ENCODE assay signal across 21 mouse cellular contexts in genomic region chr2:65120112-65120511, GRCm38 (mm10).
DNase-seq lines count a peak whose midpoint lies in the region; ATAC-seq and TF ChIP-seq lines count a peak whose summit lies in the region.
"Had no signal": no experiment of that assay in that cellular context is flagged by ENCODE, and none has a peak within 500 bp of the region (broad histone marks: within the 10 kb centered on the region; RNA-seq: fewer than 3 reads in every experiment).

No protein-coding gene starts in this region.

- no peak for TF ChIP-seq CTCF in liver, adult 2 months (IDR thresholded peaks at IDR 0.05; ENCODE audit: low read depth, low read length)
- no peak for TF ChIP-seq CTCF in liver, postnatal 0 days (IDR thresholded peaks at IDR 0.05; ENCODE audit: low read depth)
- no peak for TF ChIP-seq CTCF in C2C12 (IDR thresholded peaks at IDR 0.05; ENCODE audit: control insufficient read depth, insufficient read depth, insufficient read length)

- TF ChIP-seq EP300 in liver, postnatal 0 days (IDR thresholded peaks at IDR 0.05; ENCODE audit: low read depth) = no peak

- H3K79me2 ChIP-seq in liver, adult 2 months (ENCODE audit: control insufficient read depth, insufficient read depth, low read length) = peaks cover 3% of the 10 kb centered on the region; the same call in 1 of the 2 replicates
- peaks cover 6% of the 10 kb centered on the region for H3K79me2 ChIP-seq in C2C12 (ENCODE audit: control insufficient read depth, insufficient read depth)

- no peaks in the 10 kb centered on the region for H3K9me3 ChIP-seq in liver, postnatal 0 days (ENCODE audit: low read length)
- H3K9me3 ChIP-seq: forebrain, embryonic 12.5 days; heart, embryonic 10.5 days; hindbrain, embryonic 12.5 days; intestine, embryonic 15.5 days; limb, embryonic 15.5 days; midbrain, embryonic 10.5 days; neural tube, embryonic 13.5 days had no signal

- no peak for ATAC-seq in liver, postnatal 0 days
- ATAC-seq in megakaryocyte, adult 5-6 weeks (ENCODE audit: poor library complexity, severe bottlenecking) = peak; percentile 39; the same call in 1 of the 2 replicates
- ATAC-seq: activated CD4-positive, CD25-positive, alpha-beta regulatory T cell, adult 4 months; intestine, embryonic 15.5 days had no signal

- H3K27me3 ChIP-seq in liver, adult 2 months (ENCODE audit: control insufficient read depth, insufficient read depth, low read length) = no peaks in the 10 kb centered on the region
- no peaks in the 10 kb centered on the region for H3K27me3 ChIP-seq in liver, postnatal 0 days (ENCODE audit: insufficient read depth, low read length)
- no peaks in the 10 kb centered on the region for H3K27me3 ChIP-seq in C2C12 (ENCODE audit: control insufficient read depth, insufficient read depth, insufficient read length)
- H3K27me3 ChIP-seq: forebrain, embryonic 12.5 days; hindbrain, embryonic 12.5 days; intestine, embryonic 15.5 days; limb, embryonic 15.5 days; neural tube, embryonic 13.5 days had no signal

- H3K36me3 ChIP-seq in liver, adult 2 months (ENCODE audit: control insufficient read depth, insufficient read depth, low read length) = peaks cover 3% of the 10 kb centered on the region
- H3K36me3 ChIP-seq in liver, postnatal 0 days (replicated peaks; ENCODE audit: insufficient read depth, low read length) = no peaks in the 10 kb centered on the region
- H3K36me3 ChIP-seq in C2C12 (ENCODE audit: control insufficient read depth, insufficient read depth) = peaks cover 69% of the 10 kb centered on the region
- H3K36me3 ChIP-seq: forebrain, embryonic 12.5 days; heart, embryonic 10.5 days; hindbrain, embryonic 12.5 days; limb, embryonic 15.5 days; midbrain, embryonic 10.5 days; neural tube, embryonic 13.5 days had no signal

- H3K4me1 ChIP-seq in liver, adult 2 months (ENCODE audit: control insufficient read depth, insufficient read depth, low read length) = peaks cover 35% of the 10 kb centered on the region
- peaks cover 20% of the 10 kb centered on the region for H3K4me1 ChIP-seq in liver, postnatal 0 days (ENCODE audit: insufficient read depth)
- H3K4me1 ChIP-seq: forebrain, embryonic 12.5 days; hindbrain, embryonic 12.5 days; intestine, embryonic 15.5 days; midbrain, embryonic 10.5 days; neural tube, embryonic 13.5 days had no signal

- peaks cover 1% of the 10 kb centered on the region for H3K79me3 ChIP-seq in C2C12 (ENCODE audit: low read depth)

- TF ChIP-seq POLR2A in liver, adult 2 months (IDR thresholded peaks at IDR 0.05; ENCODE audit: extremely low read depth, insufficient read depth, low read length) = no peak

- 3% methylated on average over 2 of the region's 2 CpGs for WGBS in liver, adult 2 months
- 35% methylated on average over 2 of the region's 2 CpGs for WGBS in liver, postnatal 0 days (ENCODE audit: insufficient replicate concordance)

- H3K4me3 ChIP-seq in liver, adult 2 months (ENCODE audit: insufficient read depth, low read depth, low read length) = no peak overlapping the region
- no peak overlapping the region for H3K4me3 ChIP-seq in liver, postnatal 0 days (ENCODE audit: low read depth, low read length)
- no peak overlapping the region for H3K4me3 ChIP-seq in C2C12 (ENCODE audit: insufficient read depth, poor library complexity, severe bottlenecking)
- H3K4me3 ChIP-seq: forebrain, embryonic 12.5 days; heart, embryonic 10.5 days; hindbrain, embryonic 12.5 days; intestine, embryonic 15.5 days; limb, embryonic 15.5 days; midbrain, embryonic 10.5 days; neural tube, embryonic 13.5 days had no signal

- DNase-seq in liver, adult 2 months (ENCODE audit: extremely low read depth, low read depth, low spot score) = peak; percentile 75
- no peak for DNase-seq in liver, postnatal 0 days
- peak; percentile 80 for DNase-seq in adipocyte (ENCODE audit: low spot score)
- DNase-seq in cerebellum, postnatal 36 days = no peak
- DNase-seq in cerebellum, postnatal 25 days = no peak
- DNase-seq: cerebellum, postnatal 14 days; gastrocnemius, postnatal 36 days; heart, postnatal 10 days; lung, adult 18-20 months; thymus, postnatal 36 days had no signal

- H3K4me2 ChIP-seq in liver, postnatal 0 days (ENCODE audit: low read depth, low read length) = no peak overlapping the region
- H3K4me2 ChIP-seq: forebrain, embryonic 12.5 days; hindbrain, embryonic 12.5 days; intestine, embryonic 15.5 days; limb, embryonic 15.5 days; neural tube, embryonic 13.5 days had no signal

- no peak overlapping the region for H3ac ChIP-seq in C2C12 (ENCODE audit: control insufficient read depth, insufficient read length, low read depth)

- peak overlapping the region; percentile 58 for H3K27ac ChIP-seq in liver, adult 2 months (replicated peaks; ENCODE audit: insufficient read depth, low read depth, low read length)
- no peak overlapping the region for H3K27ac ChIP-seq in liver, postnatal 0 days (ENCODE audit: low read depth)
- H3K27ac ChIP-seq: forebrain, embryonic 12.5 days; heart, embryonic 10.5 days; hindbrain, embryonic 12.5 days; intestine, embryonic 15.5 days; kidney, postnatal 0 days; limb, embryonic 15.5 days; midbrain, embryonic 10.5 days; neural tube, embryonic 13.5 days had no signal

- H3K9ac ChIP-seq in liver, adult 2 months (ENCODE audit: low read depth, low read length) = no peak overlapping the region
- no peak overlapping the region for H3K9ac ChIP-seq in liver, postnatal 0 days (replicated peaks)
- H3K9ac ChIP-seq: forebrain, embryonic 12.5 days; hindbrain, embryonic 12.5 days; intestine, embryonic 15.5 days; limb, embryonic 15.5 days; neural tube, embryonic 13.5 days had no signal

TF ChIP-seq in C2C12, 6 proteins besides CTCF, POLR2A, EP300 and RAD21:
- no peak for TF ChIP-seq MYOD1 (IDR thresholded peaks at IDR 0.05; ENCODE audit: control insufficient read depth, insufficient read length, low read depth)
- peak; percentile 90 for TF ChIP-seq CEBPB (IDR thresholded peaks at IDR 0.05; ENCODE audit: low read depth)
- no peak for TF ChIP-seq FOSL1 (IDR thresholded peaks at IDR 0.05; ENCODE audit: insufficient read depth, low read length, poor library complexity, severe bottlenecking)
- no peak for TF ChIP-seq USF1 (IDR thresholded peaks at IDR 0.05; ENCODE audit: low read depth)
- no peak for TF ChIP-seq MYOG (IDR thresholded peaks at IDR 0.05; ENCODE audit: control insufficient read depth, extremely low read depth, insufficient read length)

Comparison
In these comparisons a context has a peak if more than half of its experiments do, and no peak if none do; other contexts are left out.
1. DNase-seq: peak in liver, adult 2 months (single experiment) and adipocyte (single experiment); none in liver, postnatal 0 days (single experiment), cerebellum, postnatal 36 days (0 of 2) and cerebellum, postnatal 25 days (0 of 2).